Mouse (Mus musculus) embryonic fibroblast, embryonic 13.5 days (primary cell): ENCODE results near the gene Leap2.

ENCODE experiments used
- CTCF ChIP-seq: IDR thresholded peaks from 2 replicates; pipeline ENCODE4 v1.5.1; 2011; ENCODE audit warnings: mild to moderate bottlenecking, control low read depth, low read length, moderate library complexity, borderline replicate concordance; ENCODE audit not compliant: insufficient read depth
- POLR2A ChIP-seq: IDR thresholded peaks from 2 replicates; pipeline ENCODE4 v1.6.1; 2011; ENCODE audit warnings: low read depth, mild to moderate bottlenecking, control low read depth, low read length, moderate library complexity

DNA sequence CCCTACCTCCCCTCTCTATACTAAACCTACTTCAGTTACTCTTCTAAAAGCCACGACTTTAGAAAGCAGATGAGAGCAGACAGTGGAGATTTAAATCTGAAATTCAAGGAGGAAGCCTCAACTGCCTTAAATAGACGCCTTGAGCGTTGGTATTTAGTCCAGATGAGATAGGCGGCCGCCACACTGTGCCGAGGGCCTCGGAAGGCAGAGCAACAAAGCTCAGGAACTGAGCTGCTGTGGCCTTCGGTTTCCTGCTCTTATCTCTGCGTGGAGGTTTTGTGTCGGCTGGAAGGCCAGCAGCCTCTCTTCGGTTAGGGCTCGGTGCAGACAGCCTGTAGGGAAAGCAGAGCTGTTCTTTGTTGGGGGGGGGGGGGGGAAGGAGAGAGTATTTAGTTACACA is 19.0 kb upstream of the Leap2 start:
- no peak for TF ChIP-seq CTCF
- TF ChIP-seq POLR2A: no peak
